Mouse (Mus musculus) cerebellum, postnatal 4 days (tissue): ENCODE data around the gene Cers6.

Experiments used
- DNase-seq, 2 experiments: peaks; one replicate each; pipeline ENCODE4 v3.0.0; 2022; ENCODE audit warnings: low spot score in 2 of 2, mixed read lengths in 1 of 2

Cers6 gene

GRCm38 (mm10) chr2:68916299-68916698 is 55.1 kb downstream of the Cers6 start:
- DNase-seq: no peak

GRCm38 (mm10) chr2:68917010-68917409 is 55.8 kb downstream of the Cers6 start:
- DNase-seq: no peak

GRCm38 (mm10) chr2:68917524-68917923 is 56.3 kb downstream of the Cers6 start:
- no peak for DNase-seq

GRCm38 (mm10) chr2:68924344-68924743 is 63.1 kb downstream of the Cers6 start:
- no peak for DNase-seq

- DNase-seq: no peak
These were observed 64.3 kb downstream of the Cers6 start for GRCm38 (mm10) chr2:68925542-68925941.

- DNase-seq: no peak
These were observed 65.9 kb downstream of the Cers6 start for GRCm38 (mm10) chr2:68926913-68927790.

GRCm38 (mm10) chr2:68932240-68932639 is 71.0 kb downstream of the Cers6 start:
- DNase-seq: no peak

GRCm38 (mm10) chr2:68932656-68933055 is 71.4 kb downstream of the Cers6 start:
- no peak for DNase-seq

GRCm38 (mm10) chr2:68934651-68935050 is 73.4 kb downstream of the Cers6 start:
- DNase-seq: no peak

GRCm38 (mm10) chr2:68935721-68936294 is 74.6 kb downstream of the Cers6 start:
- no peak for DNase-seq

GRCm38 (mm10) chr2:68936773-68937172 is 75.5 kb downstream of the Cers6 start:
- DNase-seq: no peak

- DNase-seq: no peak
These were observed 76.6 kb downstream of the Cers6 start for GRCm38 (mm10) chr2:68937833-68938232.

- DNase-seq: no peak
These were observed 83.7 kb downstream of the Cers6 start for GRCm38 (mm10) chr2:68944898-68945297.

GRCm38 (mm10) chr2:68945976-68946375 is 84.7 kb downstream of the Cers6 start:
- DNase-seq: no peak

- no peak for DNase-seq
These were observed 85.6 kb downstream of the Cers6 start for GRCm38 (mm10) chr2:68946819-68947218.

GRCm38 (mm10) chr2:68949137-68949536 is 87.9 kb downstream of the Cers6 start:
- DNase-seq: no peak

- no peak for DNase-seq
These were observed 88.5 kb downstream of the Cers6 start for GRCm38 (mm10) chr2:68949728-68950127.

- DNase-seq: no peak
These were observed 90.5 kb downstream of the Cers6 start for GRCm38 (mm10) chr2:68951706-68952105.

- no peak for DNase-seq
These were observed 92.4 kb downstream of the Cers6 start for GRCm38 (mm10) chr2:68953688-68954087.

- DNase-seq: no peak
These were observed 94.3 kb downstream of the Cers6 start for GRCm38 (mm10) chr2:68955496-68955895.

GRCm38 (mm10) chr2:68956146-68956545 is 94.9 kb downstream of the Cers6 start:
- no peak for DNase-seq

- no peak for DNase-seq
These were observed 96.6 kb downstream of the Cers6 start for GRCm38 (mm10) chr2:68957831-68958230.

GRCm38 (mm10) chr2:68959573-68959972 is 98.3 kb downstream of the Cers6 start:
- DNase-seq: no peak
